Mouse (Mus musculus): ENCODE results near the gene Pdlim7. TPM values are rescaled to one million over a fixed set of nuclear protein-coding genes. Genes with fewer than 3 reads are reported as not detected.
A peak's percentile ranks its signal among the peaks of the same experiment; 100 is the strongest.

Pdlim7 gene
- polyA plus RNA-seq, 1 experiment from 2014 or later: 200 TPM

DNA sequence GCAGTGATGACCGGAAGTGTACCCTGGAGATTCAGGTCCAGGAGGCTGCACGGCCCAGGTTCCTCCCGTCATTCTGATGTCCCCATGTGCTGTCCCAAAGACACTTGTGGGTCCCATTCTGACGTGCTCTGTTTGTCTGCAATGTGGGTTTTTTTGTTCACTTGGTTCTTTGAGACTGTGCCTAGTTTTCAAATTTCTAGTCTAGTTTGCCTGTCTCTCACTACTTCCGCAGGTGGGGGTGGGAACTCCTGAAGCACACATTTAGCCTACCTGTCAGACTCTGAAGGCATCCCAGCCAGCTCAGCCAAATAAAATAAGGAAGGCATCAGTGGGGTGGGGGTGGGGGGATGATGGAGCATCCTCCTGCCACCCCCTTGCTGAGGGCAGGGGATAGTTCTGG lies 65.3 kb downstream of the Pdlim7 start:
- Histone ChIP-seq H3K27ac (ENCODE audit: low read length) (no peak overlapping the region), H3K4me2 (ENCODE audit: low read depth, low read length) (no peak overlapping the region), H3K27me3 (replicated peaks; ENCODE audit: control insufficient read depth, insufficient read depth, low read length) (no peaks in the 10 kb centered on the region), H3K9ac (ENCODE audit: low read depth, low read length) (no peak overlapping the region), H3K4me3 (ENCODE audit: low read length) (no peak overlapping the region), H3K36me3 (ENCODE audit: control insufficient read depth, insufficient read depth, low read length) (peaks cover 16% of the 10 kb centered on the region), H3K4me1 (ENCODE audit: control insufficient read depth, insufficient read depth, low read length) (peaks cover 22% of the 10 kb centered on the region), H3K9me3 (ENCODE audit: control insufficient read depth, low read length) (no peaks in the 10 kb centered on the region)
- 91% methylated on average over 5 of the region's 5 CpGs for WGBS
- no peak for ATAC-seq

DNA sequence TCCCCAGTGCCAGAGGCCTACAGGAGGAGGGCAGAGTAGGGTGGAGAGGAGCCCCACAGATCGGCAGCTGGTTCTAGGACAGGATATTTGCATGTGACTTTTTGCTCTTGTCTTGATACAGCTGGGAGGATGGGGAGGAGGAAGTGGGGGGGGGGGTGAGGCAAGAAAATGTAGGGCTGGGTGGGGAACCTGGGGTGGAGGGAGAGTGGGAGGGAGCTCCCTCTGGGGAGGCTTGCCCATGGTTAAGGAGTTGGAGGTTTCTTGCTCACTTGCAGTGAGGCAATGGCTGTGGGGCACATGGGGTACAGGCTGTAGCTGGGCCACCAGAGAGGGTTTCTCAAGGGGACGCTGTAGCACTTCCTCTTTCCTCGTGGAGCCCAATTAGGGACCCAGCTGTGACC lies 65.9 kb downstream of the Pdlim7 start:
- Histone ChIP-seq H3K4me1 (ENCODE audit: control insufficient read depth, insufficient read depth, low read length) (peaks cover 22% of the 10 kb centered on the region), H3K4me3 (ENCODE audit: low read length) (no peak overlapping the region), H3K27ac (ENCODE audit: low read length) (no peak overlapping the region), H3K36me3 (ENCODE audit: control insufficient read depth, insufficient read depth, low read length) (peaks cover 14% of the 10 kb centered on the region), H3K9me3 (ENCODE audit: control insufficient read depth, low read length) (no peaks in the 10 kb centered on the region), H3K9ac (ENCODE audit: low read depth, low read length) (no peak overlapping the region), H3K27me3 (replicated peaks; ENCODE audit: control insufficient read depth, insufficient read depth, low read length) (no peaks in the 10 kb centered on the region), H3K4me2 (ENCODE audit: low read depth, low read length) (no peak overlapping the region)
- no peak for ATAC-seq
- 54% methylated on average over 3 of the region's 3 CpGs for whole genome bisulfite sequencing

DNA sequence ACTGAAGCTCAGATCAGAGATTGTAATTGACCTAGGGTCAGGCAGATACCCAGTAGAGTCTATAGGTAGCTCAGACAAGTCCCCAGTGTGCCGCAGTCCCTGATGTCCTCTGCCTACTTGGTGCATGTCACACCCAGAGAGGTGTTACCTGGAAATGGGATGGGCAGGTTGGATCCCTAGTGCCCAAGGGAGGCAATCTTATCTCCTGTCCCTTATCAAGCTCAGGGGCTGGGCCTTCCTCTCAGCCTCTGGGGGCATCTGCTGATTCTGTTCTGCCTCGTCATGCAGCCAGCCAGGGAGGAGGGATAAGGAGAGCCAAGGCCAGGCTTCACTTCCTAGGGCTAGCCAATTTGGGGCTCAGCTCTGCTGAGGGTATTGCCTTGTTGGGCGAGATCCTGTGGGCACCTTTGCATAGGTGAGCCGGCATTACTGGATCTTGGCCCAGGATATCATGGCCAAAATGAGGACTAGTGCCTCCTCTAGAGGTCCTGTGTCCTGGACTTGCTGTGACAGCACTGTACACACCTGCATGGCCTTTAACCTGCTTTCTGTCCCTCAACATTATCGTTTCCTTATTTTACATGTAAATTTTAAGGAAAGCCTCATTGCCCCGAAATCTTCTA lies 66.9 kb downstream of the Pdlim7 start:
- Histone ChIP-seq H3K36me3 (ENCODE audit: control insufficient read depth, insufficient read depth, low read length) (peaks cover 6% of the 10 kb centered on the region), H3K9me3 (ENCODE audit: control insufficient read depth, low read length) (no peaks in the 10 kb centered on the region), H3K4me1 (ENCODE audit: control insufficient read depth, insufficient read depth, low read length) (peaks cover 20% of the 10 kb centered on the region), H3K4me3 (ENCODE audit: low read length) (peak overlapping the region; percentile 79), H3K9ac (ENCODE audit: low read depth, low read length) (0 out of 2 replicates have a peak overlapping the region, but pooled peaks have one; percentile 14), H3K27ac (ENCODE audit: low read length) (peak overlapping the region; percentile 96; the same call in 1 of the 2 replicates), H3K4me2 (ENCODE audit: low read depth, low read length) (peak overlapping the region; percentile 74), H3K27me3 (replicated peaks; ENCODE audit: control insufficient read depth, insufficient read depth, low read length) (no peaks in the 10 kb centered on the region)
- peak; percentile 11 for ATAC-seq
- WGBS: 72% methylated on average over 6 of the region's 6 CpGs

Small RNA genes within 50 kb of the gene (microRNA-seq; reads per million reads assigned to microRNA genes)
- gene Mir6943: not detected
- gene Mir6944: 8.2 reads per million, percentile 20 among the genes with 10 or more reads in this experiment
- 1.8 reads per million for gene Mir6945

Other genes starting within 250 kb of the Pdlim7 start
- 664 and 676 TPM in 2 replicates for gene Prelid1, start 193.2 kb downstream of the Pdlim7 start, polyA plus RNA-seq (2015; fragmentation: Nextera tagmentation; extraction: Ambion mirVana)
- gene Rab24, start 191.7 kb downstream of the Pdlim7 start, polyA plus RNA-seq (2015; fragmentation: Nextera tagmentation; extraction: Ambion mirVana): 91.7 and 106 TPM in 2 replicates
- 20.8 and 24.9 TPM in 2 replicates for gene Mxd3, start 183.9 kb downstream of the Pdlim7 start, polyA plus RNA-seq (2015; fragmentation: Nextera tagmentation; extraction: Ambion mirVana)
- gene Lman2, start 150.9 kb downstream of the Pdlim7 start, polyA plus RNA-seq (2015; fragmentation: Nextera tagmentation; extraction: Ambion mirVana): 121 and 130 TPM in 2 replicates
- gene Rgs14, start 143.9 kb downstream of the Pdlim7 start, polyA plus RNA-seq (2015; fragmentation: Nextera tagmentation; extraction: Ambion mirVana): 0.93 and 1.1 TPM in 2 replicates
- gene Slc34a1, start 115.5 kb downstream of the Pdlim7 start, polyA plus RNA-seq (2015; fragmentation: Nextera tagmentation; extraction: Ambion mirVana): 0.07 TPM in 1 of 2 replicates, not detected in the other
- not detected in 2 replicates for gene Pfn3, start 98.4 kb downstream of the Pdlim7 start, polyA plus RNA-seq (2015; fragmentation: Nextera tagmentation; extraction: Ambion mirVana)
- 1.1 and 4.0 TPM in 2 replicates for gene F12, start 86.9 kb downstream of the Pdlim7 start, polyA plus RNA-seq (2015; fragmentation: Nextera tagmentation; extraction: Ambion mirVana)
- 13.6 and 16.2 TPM in 2 replicates for gene Grk6, start 68.6 kb downstream of the Pdlim7 start, polyA plus RNA-seq (2015; fragmentation: Nextera tagmentation; extraction: Ambion mirVana)
- gene Prr7, start 49.4 kb downstream of the Pdlim7 start, polyA plus RNA-seq (2015; fragmentation: Nextera tagmentation; extraction: Ambion mirVana): 0.10 and 0.18 TPM in 2 replicates
- 88.4 and 91.2 TPM in 2 replicates for gene Dbn1, start 25.6 kb downstream of the Pdlim7 start, polyA plus RNA-seq (2015; fragmentation: Nextera tagmentation; extraction: Ambion mirVana)
- gene Dok3, start 15.6 kb upstream of the Pdlim7 start, polyA plus RNA-seq (2015; fragmentation: Nextera tagmentation; extraction: Ambion mirVana): 2.7 and 3.0 TPM in 2 replicates
- 50.5 and 54.8 TPM in 2 replicates for gene Ddx41, start 23.0 kb upstream of the Pdlim7 start, polyA plus RNA-seq (2015; fragmentation: Nextera tagmentation; extraction: Ambion mirVana)
- gene Fam193b, start 57.4 kb upstream of the Pdlim7 start, polyA plus RNA-seq (2015; fragmentation: Nextera tagmentation; extraction: Ambion mirVana): 21.2 and 22.5 TPM in 2 replicates
- 121 and 131 TPM in 2 replicates for gene Tmed9, start 60.1 kb upstream of the Pdlim7 start, polyA plus RNA-seq (2015; fragmentation: Nextera tagmentation; extraction: Ambion mirVana)
- 20.7 and 21.6 TPM in 2 replicates for gene B4galt7, start 86.2 kb upstream of the Pdlim7 start, polyA plus RNA-seq (2015; fragmentation: Nextera tagmentation; extraction: Ambion mirVana)
- gene Caml, start 109.3 kb upstream of the Pdlim7 start, polyA plus RNA-seq (2015; fragmentation: Nextera tagmentation; extraction: Ambion mirVana): 40.7 and 44.0 TPM in 2 replicates
- 26.7 and 27.2 TPM in 2 replicates for gene Ddx46, start 121.4 kb upstream of the Pdlim7 start, polyA plus RNA-seq (2015; fragmentation: Nextera tagmentation; extraction: Ambion mirVana)
- 34.3 and 34.8 TPM in 2 replicates for gene B230219D22Rik, start 179.4 kb upstream of the Pdlim7 start, polyA plus RNA-seq (2015; fragmentation: Nextera tagmentation; extraction: Ambion mirVana)
- 67.7 and 71.3 TPM in 2 replicates for gene Txndc15, start 201.0 kb upstream of the Pdlim7 start, polyA plus RNA-seq (2015; fragmentation: Nextera tagmentation; extraction: Ambion mirVana)
- gene Pcbd2, start 213.7 kb upstream of the Pdlim7 start, polyA plus RNA-seq (2015; fragmentation: Nextera tagmentation; extraction: Ambion mirVana): 71.9 and 72.3 TPM in 2 replicates

All from intestine, embryonic 16.5 days (tissue).